Mouse (Mus musculus) spleen, postnatal 0 days (tissue): ENCODE results near the gene Itgal. TPM values are rescaled to one million over a fixed set of nuclear protein-coding genes. Genes with fewer than 3 reads are reported as not detected.

Experiments used
- polyA plus RNA-seq: library from polyadenylated mRNA; unstranded; fragments of >200 nt; fragmentation: Nextera tagmentation; extraction: Ambion mirVana; gene quantifications from 2 replicates; pipeline ENCODE4 v1.2.1, GENCODE M21; 2015

The Itgal gene
- 10.0 and 13.4 TPM in 2 replicates for polyA plus RNA-seq

GRCm38 (mm10) chr7:127296098-127296497, at the start of gene Itgal:
Gene Itgal (plus strand): TSS chr7:127296260.

DNA sequence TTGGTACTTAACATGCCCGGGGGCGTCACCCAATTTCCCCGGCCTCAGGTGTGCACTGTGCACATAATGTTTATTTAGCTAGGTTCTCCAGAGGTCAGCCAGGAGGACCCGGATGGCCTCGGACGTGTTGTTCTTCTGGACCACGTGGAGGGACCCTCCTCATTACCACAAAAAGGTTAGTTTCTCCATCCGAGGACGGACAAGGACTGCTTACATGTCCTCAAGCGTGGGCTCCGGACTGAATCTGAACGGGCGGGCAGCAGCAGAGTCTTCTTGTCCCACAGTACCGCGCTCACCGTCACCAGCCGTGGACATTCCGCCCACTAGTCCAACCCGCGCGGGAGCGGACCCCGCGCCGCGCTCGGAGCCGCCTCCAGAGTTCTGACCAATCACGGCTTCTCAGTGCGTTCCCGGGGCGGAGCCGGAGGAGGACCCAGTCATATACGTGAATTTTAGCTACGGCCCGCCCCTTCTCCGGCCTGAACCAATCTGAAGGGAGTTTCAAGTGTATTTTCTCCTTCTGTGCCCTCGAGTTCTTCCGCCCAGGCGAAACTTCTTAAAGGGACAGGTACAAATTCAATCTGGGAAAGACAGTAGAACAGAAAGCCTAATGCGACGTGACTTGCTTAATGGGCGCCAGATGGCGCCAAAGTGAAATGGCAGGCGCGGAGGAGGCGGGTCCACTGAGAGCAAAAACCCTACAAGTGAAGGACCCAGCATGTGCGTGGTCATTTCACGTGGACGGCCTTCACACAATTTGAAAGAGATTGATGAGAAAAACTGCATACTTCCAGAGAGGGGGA, 35.5 kb upstream of the Itgal start, which contains the start of gene Dctpp1:
Gene Dctpp1 (minus strand): TSS at position 401 of the 803 bp plus-strand sequence.

GRCm38 (mm10) chr7:127273925-127274789, 21.9 kb upstream of the Itgal start, which contains the start of gene Sephs2:
Gene Sephs2 (minus strand): TSS chr7:127274055.

GRCm38 (mm10) chr7:127345512-127346325, 49.7 kb downstream of the Itgal start, which contains the start of gene Zfp768:
Gene Zfp768 (minus strand): TSS chr7:127345589.

GRCm38 (mm10) chr7:127375271-127376245, 79.5 kb downstream of the Itgal start, which contains the start of gene Zfp747:
Gene Zfp747 (minus strand): TSS chr7:127376050.

Other genes with a start within 250 kb of the Itgal start
- 10.1 and 23.2 TPM in 2 replicates for gene Zg16, start 208.9 kb upstream of the Itgal start, polyA plus RNA-seq
- 24.3 and 30.3 TPM in 2 replicates for gene AI467606, start 204.9 kb upstream of the Itgal start, polyA plus RNA-seq
- 1.4 and 1.5 TPM in 2 replicates for gene Qprt, start 174.0 kb upstream of the Itgal start, polyA plus RNA-seq
- 20.0 and 22.3 TPM in 2 replicates for gene Spn, start 158.4 kb upstream of the Itgal start, polyA plus RNA-seq
- 27.7 and 29.2 TPM in 2 replicates for gene Cd2bp2, start 100.2 kb upstream of the Itgal start, polyA plus RNA-seq
- gene Tbc1d10b, start 87.8 kb upstream of the Itgal start, polyA plus RNA-seq: 21.0 and 22.5 TPM in 2 replicates
- gene Mylpf, start 87.4 kb upstream of the Itgal start, polyA plus RNA-seq: 34.1 and 37.7 TPM in 2 replicates
- 10.2 and 11.5 TPM in 2 replicates for gene Zfp553, start 63.2 kb upstream of the Itgal start, polyA plus RNA-seq
- gene Sept1, start 63.1 kb upstream of the Itgal start, polyA plus RNA-seq: 44.4 and 49.3 TPM in 2 replicates
- 21.4 and 23.5 TPM in 2 replicates for gene Zfp771, start 52.0 kb upstream of the Itgal start, polyA plus RNA-seq
- 87.9 and 90.1 TPM in 2 replicates for gene Dctpp1, start 35.6 kb upstream of the Itgal start, polyA plus RNA-seq
- gene Sephs2, start 22.2 kb upstream of the Itgal start, polyA plus RNA-seq: 77.6 and 80.8 TPM in 2 replicates
- gene Zfp768, start 49.3 kb downstream of the Itgal start, polyA plus RNA-seq: 3.2 and 4.1 TPM in 2 replicates
- gene Zfp747, start 79.8 kb downstream of the Itgal start, polyA plus RNA-seq: 2.5 TPM in 2 replicates
- 1.3 and 1.8 TPM in 2 replicates for gene 9130019O22Rik, start 90.9 kb downstream of the Itgal start, polyA plus RNA-seq
- gene E430018J23Rik, start 97.4 kb downstream of the Itgal start, polyA plus RNA-seq: 1.7 and 1.9 TPM in 2 replicates
- gene Zfp764, start 110.6 kb downstream of the Itgal start, polyA plus RNA-seq: 1.7 and 2.2 TPM in 2 replicates
- 17.4 and 22.2 TPM in 2 replicates for gene Zfp688, start 125.8 kb downstream of the Itgal start, polyA plus RNA-seq
- 2.5 and 3.2 TPM in 2 replicates for gene Zfp689, start 152.9 kb downstream of the Itgal start, polyA plus RNA-seq
- gene Prr14, start 163.4 kb downstream of the Itgal start, polyA plus RNA-seq: 27.6 and 29.6 TPM in 2 replicates
- gene Fbrs, start 182.9 kb downstream of the Itgal start, polyA plus RNA-seq: 8.0 and 13.0 TPM in 2 replicates
- gene Srcap, start 215.7 kb downstream of the Itgal start, polyA plus RNA-seq: 16.1 and 18.0 TPM in 2 replicates
- 9.1 and 10.1 TPM in 2 replicates for gene Gm42715, start 223.3 kb downstream of the Itgal start, polyA plus RNA-seq